Mouse (Mus musculus) bone marrow macrophage, adult 2 months (primary cell): Measurements from ENCODE around the gene Gm20388.

Experiments
- CTCF ChIP-seq: IDR thresholded peaks from 2 replicates; pipeline ENCODE4 v1.5.1; 2012; ENCODE audit warnings: low read depth, mild to moderate bottlenecking, low read length, moderate library complexity
- POLR2A ChIP-seq: IDR thresholded peaks from 2 replicates; pipeline ENCODE4 v1.6.1; 2012; ENCODE audit warnings: mild to moderate bottlenecking, low read depth, low read length, borderline replicate concordance

- TF ChIP-seq CTCF (no peak), POLR2A (no peak)
These were observed 3734.6 kb downstream of the Gm20388 start for GRCm38 (mm10) chr8:123645229-123645628.
